Mouse (Mus musculus): Measurements from ENCODE around the gene Otulin. TPM values are rescaled to one million over a fixed set of nuclear protein-coding genes. Genes with fewer than 3 reads are reported as not detected.

Gene Otulin
- polyA plus RNA-seq, 1 experiment from 2014 or later: 12.3 TPM

- ATAC-seq: no peak
- H3K4me1 ChIP-seq (ENCODE audit: control insufficient read depth, insufficient read depth, low read depth, low read length): no peaks in the 10 kb centered on the region
- H3K4me3 ChIP-seq (ENCODE audit: low read length): no peak overlapping the region
- no peak overlapping the region for H3K9ac ChIP-seq (ENCODE audit: low read depth, low read length)
- 96% methylated on average over 3 of the region's 3 CpGs for whole genome bisulfite sequencing
- no peak overlapping the region for H3K27ac ChIP-seq (ENCODE audit: low read depth, low read length)
- H3K9me3 ChIP-seq (ENCODE audit: control insufficient read depth, low read length): no peaks in the 10 kb centered on the region
- H3K4me2 ChIP-seq (ENCODE audit: low read length): no peak overlapping the region
- H3K27me3 ChIP-seq (replicated peaks; ENCODE audit: control insufficient read depth, insufficient read depth, low read length): no peaks in the 10 kb centered on the region
- no peaks in the 10 kb centered on the region for H3K36me3 ChIP-seq (ENCODE audit: control insufficient read depth, insufficient read depth, low read length)
These were observed 14.8 kb upstream of the Otulin start for GRCm38 (mm10) chr15:27645250-27645649.

GRCm38 (mm10) chr15:27642895-27643294 is 12.4 kb upstream of the Otulin start:
- no peak for ATAC-seq
- H3K4me2 ChIP-seq (ENCODE audit: low read length): no peak overlapping the region
- WGBS: 89% methylated on average over 3 of the region's 3 CpGs

GRCm38 (mm10) chr15:27641171-27641570 is 10.7 kb upstream of the Otulin start:
- ATAC-seq: no peak
- no peaks in the 10 kb centered on the region for H3K36me3 ChIP-seq (ENCODE audit: control insufficient read depth, insufficient read depth, low read length)
- WGBS: 77% methylated on average over 12 of the region's 12 CpGs
- H3K4me1 ChIP-seq (ENCODE audit: control insufficient read depth, insufficient read depth, low read depth, low read length): no peaks in the 10 kb centered on the region
- H3K4me3 ChIP-seq (ENCODE audit: low read length): no peak overlapping the region
- no peak overlapping the region for H3K4me2 ChIP-seq (ENCODE audit: low read length)
- H3K9ac ChIP-seq (ENCODE audit: low read depth, low read length): no peak overlapping the region
- no peaks in the 10 kb centered on the region for H3K9me3 ChIP-seq (ENCODE audit: control insufficient read depth, low read length)
- no peaks in the 10 kb centered on the region for H3K27me3 ChIP-seq (replicated peaks; ENCODE audit: control insufficient read depth, insufficient read depth, low read length)
- H3K27ac ChIP-seq (ENCODE audit: low read depth, low read length): no peak overlapping the region

More at GRCm38 (mm10) chr15:27642895-27643294, 12.4 kb upstream of the Otulin start:
- H3K36me3 ChIP-seq (ENCODE audit: control insufficient read depth, insufficient read depth, low read length): no peaks in the 10 kb centered on the region
- H3K4me3 ChIP-seq (ENCODE audit: low read length): no peak overlapping the region
- H3K27ac ChIP-seq (ENCODE audit: low read depth, low read length): no peak overlapping the region
- no peak overlapping the region for H3K9ac ChIP-seq (ENCODE audit: low read depth, low read length)
- H3K4me1 ChIP-seq (ENCODE audit: control insufficient read depth, insufficient read depth, low read depth, low read length): no peaks in the 10 kb centered on the region
- no peaks in the 10 kb centered on the region for H3K9me3 ChIP-seq (ENCODE audit: control insufficient read depth, low read length)
- H3K27me3 ChIP-seq (replicated peaks; ENCODE audit: control insufficient read depth, insufficient read depth, low read length): no peaks in the 10 kb centered on the region

- H3K9ac ChIP-seq (ENCODE audit: low read depth, low read length): no peak overlapping the region
- no peaks in the 10 kb centered on the region for H3K36me3 ChIP-seq (ENCODE audit: control insufficient read depth, insufficient read depth, low read length)
- H3K27me3 ChIP-seq (replicated peaks; ENCODE audit: control insufficient read depth, insufficient read depth, low read length): no peaks in the 10 kb centered on the region
- no peak overlapping the region for H3K27ac ChIP-seq (ENCODE audit: low read depth, low read length)
- H3K4me2 ChIP-seq (ENCODE audit: low read length): no peak overlapping the region
- no peaks in the 10 kb centered on the region for H3K9me3 ChIP-seq (ENCODE audit: control insufficient read depth, low read length)
- ATAC-seq: no peak
- H3K4me3 ChIP-seq (ENCODE audit: low read length): no peak overlapping the region
- peaks cover 8% of the 10 kb centered on the region for H3K4me1 ChIP-seq (ENCODE audit: control insufficient read depth, insufficient read depth, low read depth, low read length)
- 74% methylated on average over 8 of the region's 8 CpGs for WGBS
These were observed 3.7 kb upstream of the Otulin start for GRCm38 (mm10) chr15:27633941-27634900.

- peak overlapping the region; percentile 86 for H3K9ac ChIP-seq (ENCODE audit: low read depth, low read length)
- peak overlapping the region; percentile 96 for H3K4me3 ChIP-seq (ENCODE audit: low read length)
- H3K9me3 ChIP-seq (ENCODE audit: control insufficient read depth, low read length): no peaks in the 10 kb centered on the region
- WGBS: 2% methylated on average over 49 of the region's 53 CpGs
- peak; percentile 79 for ATAC-seq
- no peaks in the 10 kb centered on the region for H3K27me3 ChIP-seq (replicated peaks; ENCODE audit: control insufficient read depth, insufficient read depth, low read length)
- H3K36me3 ChIP-seq (ENCODE audit: control insufficient read depth, insufficient read depth, low read length): no peaks in the 10 kb centered on the region
- peaks cover 13% of the 10 kb centered on the region for H3K4me1 ChIP-seq (ENCODE audit: control insufficient read depth, insufficient read depth, low read depth, low read length)
- peak overlapping the region; percentile 51 for H3K27ac ChIP-seq (ENCODE audit: low read depth, low read length)
- H3K4me2 ChIP-seq (ENCODE audit: low read length): peak overlapping the region; percentile 65
These were observed 493 bp downstream of the Otulin start for GRCm38 (mm10) chr15:27629800-27630600.

- no peak for ATAC-seq
- Histone ChIP-seq H3K4me2 (ENCODE audit: low read length) (peak overlapping the region; percentile 65; the same call in 1 of the 2 replicates), H3K4me1 (ENCODE audit: control insufficient read depth, insufficient read depth, low read depth, low read length) (peaks cover 13% of the 10 kb centered on the region), H3K9ac (ENCODE audit: low read depth, low read length) (no peak overlapping the region; the same call in 1 of the 2 replicates), H3K36me3 (ENCODE audit: control insufficient read depth, insufficient read depth, low read length) (no peaks in the 10 kb centered on the region), H3K27me3 (replicated peaks; ENCODE audit: control insufficient read depth, insufficient read depth, low read length) (no peaks in the 10 kb centered on the region), H3K27ac (ENCODE audit: low read depth, low read length) (no peak overlapping the region), H3K9me3 (ENCODE audit: control insufficient read depth, low read length) (no peaks in the 10 kb centered on the region), H3K4me3 (ENCODE audit: low read length) (no peak overlapping the region)
- WGBS: 88% methylated on average over 4 of the region's 4 CpGs
These were observed 1.4 kb downstream of the Otulin start for GRCm38 (mm10) chr15:27629046-27629445.

- Histone ChIP-seq H3K27me3 (replicated peaks; ENCODE audit: control insufficient read depth, insufficient read depth, low read length) (no peaks in the 10 kb centered on the region), H3K4me3 (ENCODE audit: low read length) (no peak overlapping the region), H3K9me3 (ENCODE audit: control insufficient read depth, low read length) (no peaks in the 10 kb centered on the region), H3K4me2 (ENCODE audit: low read length) (no peak overlapping the region), H3K27ac (ENCODE audit: low read depth, low read length) (no peak overlapping the region), H3K36me3 (ENCODE audit: control insufficient read depth, insufficient read depth, low read length) (peaks cover 6% of the 10 kb centered on the region; the same call in 1 of the 2 replicates), H3K4me1 (ENCODE audit: control insufficient read depth, insufficient read depth, low read depth, low read length) (peaks cover 13% of the 10 kb centered on the region), H3K9ac (ENCODE audit: low read depth, low read length) (no peak overlapping the region)
- no peak for ATAC-seq
- WGBS: 92% methylated on average over 9 of the region's 9 CpGs
These were observed 2.7 kb downstream of the Otulin start for GRCm38 (mm10) chr15:27627794-27628193.

GRCm38 (mm10) chr15:27626314-27626713 is 4.2 kb downstream of the Otulin start:
- no peak overlapping the region for H3K9ac ChIP-seq (ENCODE audit: low read depth, low read length)
- no peak for ATAC-seq
- peaks cover 13% of the 10 kb centered on the region for H3K4me1 ChIP-seq (ENCODE audit: control insufficient read depth, insufficient read depth, low read depth, low read length)
- H3K4me3 ChIP-seq (ENCODE audit: low read length): no peak overlapping the region
- no peaks in the 10 kb centered on the region for H3K9me3 ChIP-seq (ENCODE audit: control insufficient read depth, low read length)
- H3K27me3 ChIP-seq (replicated peaks; ENCODE audit: control insufficient read depth, insufficient read depth, low read length): no peaks in the 10 kb centered on the region
- H3K4me2 ChIP-seq (ENCODE audit: low read length): no peak overlapping the region
- no peak overlapping the region for H3K27ac ChIP-seq (ENCODE audit: low read depth, low read length)
- 98% methylated on average over 1 of the region's 1 CpGs for WGBS
- peaks cover 6% of the 10 kb centered on the region; the same call in 1 of the 2 replicates for H3K36me3 ChIP-seq (ENCODE audit: control insufficient read depth, insufficient read depth, low read length)

GRCm38 (mm10) chr15:27625890-27626255 is 4.6 kb downstream of the Otulin start:
- H3K4me1 ChIP-seq (ENCODE audit: control insufficient read depth, insufficient read depth, low read depth, low read length): peaks cover 13% of the 10 kb centered on the region
- H3K27me3 ChIP-seq (replicated peaks; ENCODE audit: control insufficient read depth, insufficient read depth, low read length): no peaks in the 10 kb centered on the region
- H3K4me3 ChIP-seq (ENCODE audit: low read length): no peak overlapping the region
- H3K4me2 ChIP-seq (ENCODE audit: low read length): no peak overlapping the region
- no peak for ATAC-seq
- 84% methylated on average over 10 of the region's 10 CpGs for WGBS
- no peak overlapping the region for H3K27ac ChIP-seq (ENCODE audit: low read depth, low read length)
- H3K36me3 ChIP-seq (ENCODE audit: control insufficient read depth, insufficient read depth, low read length): peaks cover 6% of the 10 kb centered on the region; the same call in 1 of the 2 replicates
- H3K9me3 ChIP-seq (ENCODE audit: control insufficient read depth, low read length): no peaks in the 10 kb centered on the region
- H3K9ac ChIP-seq (ENCODE audit: low read depth, low read length): no peak overlapping the region
